Mouse (Mus musculus) gastrocnemius, adult 8-10 months (tissue): ENCODE measurements at regions not wholly inside any gene's neighbourhood (a gene's known extent, or its start where the extent isn't known, plus 50 kb on each side); places are given as distances from the start of the nearest gene placed in this dataset.

Experiments used
- DNase-seq, 2 experiments: peaks; one replicate each; pipeline ENCODE4 v3.0.0; 2022; ENCODE audit warnings: low spot score in 2 of 2

GRCm38 (mm10) chr17:68120230-68120629 lies 116.3 kb upstream of the Arhgap28 start:
- no peak for DNase-seq

GRCm38 (mm10) chr17:68120744-68121143 lies 116.8 kb upstream of the Arhgap28 start:
- DNase-seq, result no peak

GRCm38 (mm10) chr17:68134373-68134772 lies 130.5 kb upstream of the Arhgap28 start:
- DNase-seq, result no peak

DNA sequence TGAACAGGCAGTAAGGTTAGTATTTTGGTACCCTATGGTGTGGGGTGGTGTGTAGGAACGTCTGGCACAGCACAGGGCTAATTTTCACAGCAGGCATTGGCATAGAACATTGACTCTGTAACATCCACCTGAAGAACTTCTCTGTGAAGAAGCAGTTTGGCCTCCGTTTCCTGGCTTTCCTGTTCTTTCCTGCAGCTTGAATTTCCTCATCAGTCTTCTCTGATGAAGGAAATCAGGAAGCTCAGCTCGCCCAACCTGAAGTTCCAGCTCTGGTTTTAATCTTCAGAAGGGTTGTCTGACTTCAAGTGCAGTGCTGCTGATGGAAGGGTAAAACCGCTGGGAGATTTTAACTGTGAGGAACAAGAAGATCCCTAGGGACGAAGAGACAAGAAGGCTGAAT lies 131.5 kb upstream of the Arhgap28 start:
- no peak for DNase-seq

GRCm38 (mm10) chr17:68143307-68143706 lies 130.3 kb upstream of the L3mbtl4 start:
- no peak for DNase-seq

- DNase-seq, result no peak
Measured at GRCm38 (mm10) chr17:68149237-68149792, 124.3 kb upstream of the L3mbtl4 start.

GRCm38 (mm10) chr17:68152438-68153120 lies 121.0 kb upstream of the L3mbtl4 start:
- DNase-seq, result no peak

DNA sequence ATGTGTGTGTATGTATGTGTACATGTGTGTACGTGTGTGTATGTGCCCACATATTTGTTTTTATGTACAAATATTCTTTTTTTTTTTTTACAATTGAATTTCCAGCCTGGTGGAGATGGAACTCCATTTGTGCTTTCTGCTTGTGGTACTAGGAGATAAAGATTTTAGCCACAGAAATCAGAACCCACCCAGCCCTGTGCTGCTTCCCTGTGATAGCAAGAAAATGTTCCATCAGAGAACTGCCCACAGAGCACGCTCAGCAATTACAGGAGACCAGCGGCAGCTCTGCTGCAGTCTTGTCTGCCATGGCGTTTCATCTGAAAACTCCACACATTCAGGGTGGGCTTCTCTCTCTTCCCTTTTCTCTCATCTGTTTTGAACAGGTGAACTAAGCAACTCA lies 118.7 kb upstream of the L3mbtl4 start:
- DNase-seq, result no peak

GRCm38 (mm10) chr17:68158172-68158651 lies 115.4 kb upstream of the L3mbtl4 start:
- DNase-seq, result peak in 1 of 2 experiments; percentile 24

- no peak for DNase-seq
Measured at GRCm38 (mm10) chr17:68161107-68161506, 112.5 kb upstream of the L3mbtl4 start.

DNA sequence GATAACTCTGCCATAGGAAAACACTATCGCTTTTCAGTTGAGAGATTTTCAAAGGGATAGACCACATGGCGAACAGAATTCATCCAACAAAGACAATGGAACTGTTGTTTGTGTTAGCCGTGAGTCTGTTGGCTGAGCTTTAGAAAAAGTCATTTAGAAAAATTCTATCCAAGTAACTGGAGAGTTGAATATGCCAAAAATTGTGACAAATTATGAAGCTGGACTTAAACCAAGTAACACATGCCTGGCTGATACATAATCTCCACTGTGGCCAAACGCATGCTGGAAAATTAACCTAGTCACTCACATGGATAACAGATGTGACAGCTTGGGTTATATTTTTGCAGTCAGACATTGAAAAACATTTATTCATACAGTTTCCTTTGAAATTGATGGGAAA lies 110.1 kb upstream of the L3mbtl4 start:
- no peak for DNase-seq

- DNase-seq, result no peak
Measured at GRCm38 (mm10) chr17:68164666-68165065, 108.9 kb upstream of the L3mbtl4 start.

DNA sequence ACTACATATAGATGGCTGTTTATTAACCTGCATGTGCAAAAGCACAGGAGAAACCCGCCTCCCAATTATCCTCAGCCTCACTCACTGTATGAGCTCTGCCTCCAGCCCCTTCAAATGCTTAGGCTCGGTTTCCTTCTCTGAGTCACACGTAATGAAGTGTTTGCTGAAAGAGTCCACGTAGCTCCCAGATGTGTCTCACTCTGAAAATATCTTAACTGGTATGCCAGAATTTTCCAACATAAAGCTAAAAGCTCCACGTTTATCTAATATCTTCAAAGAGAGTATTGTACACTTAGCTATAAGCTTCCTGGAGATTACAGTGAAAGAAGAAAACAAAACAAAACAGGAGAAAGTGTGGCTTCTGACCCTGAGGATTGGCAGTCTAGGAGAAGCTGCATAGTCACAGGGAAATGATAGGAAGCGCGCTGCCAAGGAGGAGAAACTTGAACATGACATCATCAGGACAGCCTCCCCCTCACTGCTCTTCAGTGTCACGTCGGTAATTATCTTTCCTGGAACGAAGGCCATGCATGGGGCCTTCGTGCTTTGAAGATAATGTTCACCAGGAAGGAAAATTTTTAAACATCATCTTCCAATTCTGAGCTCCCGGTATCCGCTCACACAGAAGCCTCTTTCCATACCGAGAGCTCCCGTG lies 108.3 kb upstream of the L3mbtl4 start:
- DNase-seq, result no peak

DNA sequence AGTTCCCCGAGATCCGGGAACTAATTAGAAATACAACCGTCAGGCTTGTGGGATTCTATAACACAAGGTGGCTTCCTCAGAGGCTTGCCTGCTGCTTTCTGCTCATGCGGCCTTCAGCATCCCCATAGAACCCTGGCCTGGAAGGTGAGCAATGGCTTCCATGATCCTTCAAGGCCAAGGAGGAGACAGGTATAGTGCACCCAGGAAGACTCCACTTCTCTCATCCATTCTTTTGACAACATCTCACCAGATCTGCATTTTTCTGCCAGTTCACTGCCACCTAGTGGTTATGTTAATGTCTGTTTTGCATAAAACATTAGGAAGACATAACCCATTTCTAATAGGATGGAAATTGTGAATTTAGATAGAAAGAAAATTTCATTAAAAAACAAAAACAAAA lies 107.2 kb upstream of the L3mbtl4 start:
- DNase-seq, result no peak

DNA sequence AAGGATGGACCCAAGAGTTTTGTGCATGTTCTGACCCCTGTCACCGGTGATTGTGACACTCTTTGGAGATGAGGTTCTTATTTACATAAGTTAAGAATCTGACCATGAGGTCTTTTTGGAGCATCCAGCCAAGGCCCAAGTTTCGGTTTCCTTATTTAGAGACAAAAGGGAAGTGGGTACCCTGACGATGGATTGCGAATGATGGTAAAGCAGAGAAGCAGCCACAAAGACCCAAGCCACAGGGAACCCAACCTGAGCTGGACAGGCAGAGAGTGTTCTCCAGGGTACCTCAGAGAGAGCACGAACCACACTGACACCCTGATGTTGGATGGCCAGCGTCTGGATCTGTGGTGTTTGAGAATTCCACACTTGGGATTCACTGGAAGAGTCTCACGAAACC lies 100.8 kb upstream of the L3mbtl4 start:
- DNase-seq, result no peak

DNA sequence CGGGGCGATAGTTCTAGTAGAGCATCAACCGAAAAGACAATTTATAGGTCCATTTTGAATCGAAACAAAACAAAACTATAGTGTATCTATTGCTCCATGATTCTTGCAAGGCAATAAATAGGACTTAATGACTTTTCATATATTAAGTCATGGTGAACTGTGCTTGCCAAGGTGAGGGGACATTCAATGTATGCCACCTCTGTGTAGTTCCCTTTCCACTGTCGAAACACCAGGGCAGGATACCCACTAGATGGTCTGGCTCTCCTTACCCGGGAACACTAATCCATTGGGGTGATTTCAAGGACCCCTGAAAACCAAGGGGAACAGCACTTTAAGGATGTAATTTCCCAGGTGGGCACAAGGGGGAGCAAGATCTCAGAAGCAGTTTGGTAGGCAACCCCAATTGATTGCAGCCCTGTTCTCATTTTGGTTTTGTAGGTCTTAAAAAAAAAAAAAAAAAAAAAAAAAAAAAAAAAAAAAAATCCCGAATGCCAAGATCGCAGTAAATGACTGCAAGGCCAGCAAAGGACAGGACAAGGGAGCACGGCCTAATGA lies 96.9 kb upstream of the L3mbtl4 start:
- DNase-seq, result no peak

DNA sequence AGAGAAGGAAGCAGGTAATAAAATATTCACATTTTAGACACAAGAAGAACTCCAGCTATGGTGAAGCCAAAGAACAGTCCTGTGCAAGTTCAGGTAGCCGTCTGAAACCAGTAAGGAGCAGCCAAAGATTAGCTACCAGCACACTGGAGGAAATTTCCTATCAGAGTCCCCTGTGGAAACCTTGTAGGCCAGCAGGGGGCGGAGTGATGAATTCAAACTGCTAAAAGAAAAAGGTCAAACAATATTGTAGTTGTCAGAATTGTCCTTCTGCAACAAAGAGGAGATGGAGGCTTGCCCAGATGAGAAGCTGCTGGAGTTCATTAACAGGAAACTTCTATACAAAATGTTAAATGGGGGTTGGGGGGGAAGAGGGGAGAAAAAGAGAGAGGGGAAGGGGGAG lies 95.8 kb upstream of the L3mbtl4 start:
- no peak for DNase-seq

- no peak for DNase-seq
Measured at GRCm38 (mm10) chr17:68185385-68185784, 88.2 kb upstream of the L3mbtl4 start.

DNA sequence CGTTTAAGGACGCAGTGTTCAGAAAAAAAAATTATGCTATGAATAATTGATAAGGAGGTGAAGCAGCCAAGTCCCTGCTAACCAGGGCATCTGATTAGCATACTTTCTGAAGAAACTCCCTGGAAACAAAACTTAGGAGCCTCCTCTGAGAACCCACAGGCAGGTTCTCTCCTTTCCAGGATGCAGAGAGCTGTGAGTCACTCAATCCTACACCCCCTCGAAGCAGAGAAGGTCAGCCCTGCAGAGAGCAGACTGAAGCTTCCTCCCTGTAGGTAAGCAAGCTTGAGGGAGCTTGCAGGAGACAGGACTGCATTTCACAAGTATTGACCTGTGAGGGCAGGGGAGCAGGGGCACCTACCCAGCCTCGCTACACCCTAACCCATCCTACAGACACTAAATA lies 83.7 kb upstream of the L3mbtl4 start:
- no peak for DNase-seq

GRCm38 (mm10) chr17:68205545-68205944 lies 68.1 kb upstream of the L3mbtl4 start:
- no peak for DNase-seq

DNA sequence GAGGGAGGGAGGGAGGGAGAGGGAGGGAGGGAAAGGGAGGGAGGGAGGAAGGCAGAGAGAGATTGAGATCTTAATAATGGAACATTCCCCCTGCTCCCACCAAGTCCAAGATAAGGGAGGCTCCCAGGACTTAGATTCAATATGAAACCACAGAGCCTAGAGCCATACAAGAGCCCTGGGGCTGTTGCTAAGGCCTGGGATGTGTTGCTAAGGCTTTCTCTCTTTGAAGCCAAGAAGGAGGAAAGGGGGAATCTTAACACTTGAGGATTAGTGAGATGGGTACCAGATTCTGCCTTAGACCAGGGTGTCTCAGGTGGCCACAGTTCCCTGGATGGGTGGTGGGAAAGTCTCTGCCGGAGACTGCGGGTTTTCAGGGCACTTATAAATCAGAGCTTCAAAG lies 64.8 kb upstream of the L3mbtl4 start:
- no peak for DNase-seq
